Mouse (Mus musculus): ENCODE measurements around the gene Lmtk2.

DNA sequence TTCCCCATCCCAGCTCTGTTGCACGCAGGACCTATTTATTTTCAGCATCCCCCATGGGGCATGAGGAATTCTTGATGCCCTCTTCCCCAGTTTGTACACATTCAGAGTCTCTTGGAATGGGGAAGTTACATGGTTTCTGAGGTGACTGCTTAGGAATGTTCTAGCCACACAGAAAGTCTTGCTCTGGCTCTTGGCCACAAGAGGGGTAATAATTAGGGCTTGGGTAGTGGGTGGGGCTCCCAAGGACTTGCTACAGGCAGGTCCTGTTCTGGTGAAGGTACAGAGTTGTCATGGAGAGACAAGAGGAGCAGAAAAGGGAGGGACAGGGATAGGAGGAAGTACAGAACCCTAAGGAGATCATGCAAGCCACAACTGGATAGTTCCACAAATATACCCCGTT, 34.2 kb upstream of the Lmtk2 start:
- TF ChIP-seq CTCF (conservative IDR thresholded peaks at IDR 0.05; ENCODE audit: low read length): no peak
- no peak for TF ChIP-seq POU5F1 (IDR thresholded peaks at IDR 0.05; ENCODE audit: borderline replicate concordance, low read length)
